Mouse (Mus musculus): ENCODE results near the gene Nelfa.
"Not testable (repeated sequence)": the region's sequence is repeated elsewhere in the genome, so short reads cannot be mapped to it uniquely, and the experiment has no call there.

Gene Nelfa

DNA sequence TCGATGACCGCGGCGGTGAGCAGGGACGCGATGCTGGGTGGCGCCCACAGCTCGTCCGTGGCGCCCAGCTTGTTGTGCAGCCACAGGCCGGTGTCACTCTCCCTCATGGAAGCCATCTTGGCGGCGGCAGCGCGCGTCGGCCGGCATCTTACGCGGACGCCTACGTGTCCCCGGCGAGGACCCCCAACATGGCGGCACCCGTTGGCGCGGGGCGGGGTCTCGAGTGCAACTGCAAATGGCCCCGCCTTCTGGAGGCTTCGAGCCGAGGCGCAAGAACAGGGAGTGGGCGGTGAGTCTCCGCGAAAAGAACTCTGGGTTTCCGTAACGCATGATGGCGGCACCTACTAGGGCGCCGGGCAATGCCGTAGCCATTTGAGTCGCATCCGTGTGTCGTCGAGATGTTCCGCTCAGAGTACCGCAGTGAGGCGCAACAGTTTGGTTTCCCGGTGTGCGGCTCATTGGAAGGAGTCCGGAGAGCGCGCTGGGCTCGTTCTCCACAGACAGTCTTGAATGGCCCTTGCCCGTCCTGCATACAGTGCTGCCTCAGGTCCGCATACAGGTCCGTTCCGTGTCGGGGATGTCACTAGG is at the start of gene Nelfa:
TSS of gene Nelfa (minus strand) at position 294 of the 588 bp plus-strand sequence.
- peak; percentile 99 for DNase-seq (ENCODE audit: low read depth, low spot score)

- peak; percentile 64 for DNase-seq (ENCODE audit: low read depth, low spot score)
Observed at GRCm38 (mm10) chr5:33983309-33984121, 47.3 kb upstream of the Nelfa start, which contains the start of gene Gm1673. TSS of gene Gm1673 (plus strand) at chr5:33983433.

GRCm38 (mm10) chr5:33982731-33983259 is 46.6 kb upstream of the Nelfa start:
- DNase-seq (ENCODE audit: low read depth, low spot score), result peak; percentile 13

DNA sequence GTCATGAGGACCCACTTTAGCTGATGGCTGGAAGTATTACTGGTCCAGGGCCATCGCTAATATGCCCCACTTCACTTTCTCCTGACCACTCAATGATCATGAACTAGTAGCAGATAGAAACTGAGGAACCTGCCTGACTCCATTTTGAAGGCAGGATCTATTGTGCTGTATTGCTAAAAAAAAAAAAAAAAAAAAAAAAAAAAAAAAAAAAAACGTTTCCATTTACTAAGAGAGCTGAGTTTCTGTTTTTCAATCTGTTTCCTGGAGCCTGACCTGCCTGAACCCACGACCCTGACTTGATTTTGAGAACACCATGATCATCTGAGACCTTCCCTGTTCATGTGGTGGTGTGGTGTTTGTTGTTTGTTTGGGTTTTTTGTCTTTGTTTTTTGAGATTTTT is 40.1 kb upstream of the Nelfa start:
- DNase-seq (ENCODE audit: low read depth, low spot score), result no peak

GRCm38 (mm10) chr5:33974736-33975135 is 38.5 kb upstream of the Nelfa start:
- DNase-seq (ENCODE audit: low read depth, low spot score), result no peak

DNA sequence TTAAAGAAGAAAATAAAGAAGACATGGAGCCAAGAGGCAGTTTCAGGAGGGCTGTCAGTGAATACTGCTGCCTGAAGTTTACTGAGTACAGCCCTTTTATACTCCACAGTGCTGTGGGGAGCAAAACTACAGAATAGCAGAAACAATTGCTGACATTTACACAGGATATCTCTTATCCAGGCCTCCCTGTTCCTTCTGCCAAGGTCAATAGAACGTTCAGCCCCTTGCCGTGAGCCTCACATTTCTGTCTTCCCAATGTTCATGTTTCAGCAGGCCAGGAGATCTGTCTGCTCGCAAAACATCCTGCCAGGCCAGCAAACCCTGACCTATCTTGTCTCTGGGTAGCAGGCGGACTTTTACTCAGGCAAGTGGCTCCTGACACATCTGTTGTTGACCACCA is 23.2 kb upstream of the Nelfa start:
- no peak for DNase-seq (ENCODE audit: low read depth, low spot score)

GRCm38 (mm10) chr5:33955868-33956267 is 19.7 kb upstream of the Nelfa start:
- DNase-seq (ENCODE audit: low read depth, low spot score), result peak; percentile 96

DNA sequence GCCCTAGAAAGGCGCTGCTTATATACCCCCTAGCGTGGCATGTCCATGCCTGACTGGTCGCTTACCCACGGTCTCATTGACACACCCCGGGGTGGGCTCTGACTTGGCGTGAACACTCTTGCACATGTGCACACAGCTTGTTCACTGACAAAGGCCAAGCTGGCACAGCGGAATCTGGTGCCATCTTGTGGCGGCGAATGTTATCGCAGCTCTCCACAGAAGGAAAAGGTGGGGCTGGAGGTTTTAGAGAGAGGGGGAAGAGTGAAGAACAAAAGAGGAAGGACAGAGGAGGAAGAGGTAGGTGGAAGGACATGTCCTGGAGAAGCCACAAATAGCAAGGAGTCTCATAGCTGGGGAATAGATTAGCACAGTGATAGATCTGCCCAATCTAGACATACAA is 18.1 kb upstream of the Nelfa start:
- no peak for DNase-seq (ENCODE audit: low read depth, low spot score)

DNA sequence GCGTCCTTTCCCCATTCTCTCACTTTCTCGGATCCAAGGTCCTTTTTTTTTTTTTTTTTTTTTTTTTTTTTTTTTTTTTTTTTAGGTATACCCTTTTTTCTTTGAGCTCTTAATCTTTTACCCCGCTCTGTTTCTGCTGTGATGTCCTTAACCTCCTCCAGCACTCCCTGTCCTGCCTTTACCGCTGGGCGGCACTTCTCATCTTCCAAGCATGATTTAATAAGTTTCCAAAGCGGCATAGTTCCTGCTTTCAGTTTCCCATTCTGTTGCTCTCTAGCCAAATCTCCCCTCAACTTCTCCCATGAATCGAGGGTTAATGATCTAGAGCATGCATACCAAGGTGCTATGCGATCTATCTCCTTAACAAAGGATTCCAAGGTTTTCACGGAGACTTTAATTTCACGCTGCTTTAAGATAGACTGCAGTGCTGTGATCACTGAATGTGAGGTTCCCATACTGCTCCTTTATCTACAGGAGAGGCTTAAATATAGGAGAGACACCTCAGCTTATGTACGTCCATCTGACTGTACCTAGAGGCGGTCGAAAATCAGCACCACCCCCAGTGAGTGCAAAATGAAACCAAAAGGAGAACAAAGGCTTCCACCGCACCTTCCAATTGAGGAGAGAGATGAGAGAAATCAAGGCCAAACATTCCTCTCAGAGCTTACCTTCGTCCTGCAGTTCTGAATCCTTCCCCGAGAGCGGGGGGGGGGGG is 17.4 kb upstream of the Nelfa start:
- DNase-seq (ENCODE audit: low read depth, low spot score), result no peak

DNA sequence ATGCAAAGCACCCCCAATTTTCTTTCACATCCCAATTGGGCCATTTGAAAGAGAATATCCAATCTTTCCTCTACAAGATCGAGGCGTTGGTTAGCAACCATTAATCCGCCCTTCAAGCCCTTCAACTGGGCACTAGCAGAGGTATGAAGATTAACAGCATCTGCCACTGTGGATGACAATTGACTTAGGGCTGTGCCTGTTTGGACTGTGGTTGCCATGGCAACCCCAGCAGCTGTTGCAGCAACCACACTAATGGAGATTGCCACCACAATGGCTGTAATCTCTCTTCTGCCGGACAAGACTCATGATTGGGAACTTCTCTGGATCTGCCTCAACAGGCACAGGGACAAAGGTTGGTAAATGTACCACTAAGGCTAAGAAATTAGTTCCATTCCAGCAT is 12.1 kb upstream of the Nelfa start:
- DNase-seq (ENCODE audit: low read depth, low spot score), result no peak

DNA sequence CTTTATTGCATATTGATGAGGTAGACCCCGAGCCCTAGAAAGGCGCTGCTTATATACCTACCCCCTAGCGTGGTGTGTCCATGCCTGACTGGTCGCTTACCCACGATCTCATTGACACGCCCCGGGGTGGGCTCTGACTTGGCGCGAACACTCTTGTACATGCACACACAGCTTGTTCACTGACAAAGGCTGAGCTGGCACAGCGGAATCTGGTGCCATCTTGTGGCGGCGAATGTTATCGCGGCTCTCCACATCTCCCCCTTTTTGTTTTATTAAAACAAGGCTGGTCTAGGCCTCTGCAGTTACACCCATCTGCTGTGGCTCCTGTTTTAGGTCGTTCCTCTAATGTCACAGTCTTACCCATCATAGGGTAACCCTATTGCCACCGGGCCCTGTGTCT is 10.8 kb upstream of the Nelfa start:
- not testable (repeated sequence) for DNase-seq (ENCODE audit: low read depth, low spot score)

- no peak for DNase-seq (ENCODE audit: low read depth, low spot score)
Observed at GRCm38 (mm10) chr5:33938448-33938847, 2.2 kb upstream of the Nelfa start.

DNA sequence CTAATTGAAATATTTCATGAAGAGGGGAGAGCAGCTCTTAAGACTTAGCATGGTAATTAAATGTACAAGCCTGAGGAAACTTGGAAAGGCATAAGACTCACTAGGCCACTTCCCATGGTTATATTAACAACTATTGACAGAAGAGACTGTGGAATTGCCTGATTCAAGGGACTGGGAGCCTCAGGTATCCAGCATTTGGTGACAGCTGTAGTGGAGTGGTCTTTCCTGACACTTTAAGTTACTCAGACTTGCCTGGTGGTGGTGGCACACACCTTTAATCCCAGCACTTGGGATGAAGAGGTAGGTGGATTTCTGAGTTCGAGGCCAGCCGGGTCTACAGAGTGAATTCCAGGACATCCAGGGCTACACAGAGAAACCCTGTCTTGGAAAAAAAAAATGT is 1.0 kb upstream of the Nelfa start:
- DNase-seq (ENCODE audit: low read depth, low spot score), result no peak

- no peak for DNase-seq (ENCODE audit: low read depth, low spot score)
Observed at GRCm38 (mm10) chr5:33935700-33936111, 507 bp downstream of the Nelfa start.

- no peak for DNase-seq (ENCODE audit: low read depth, low spot score)
Observed at GRCm38 (mm10) chr5:33934877-33935276, 1.3 kb downstream of the Nelfa start.

DNA sequence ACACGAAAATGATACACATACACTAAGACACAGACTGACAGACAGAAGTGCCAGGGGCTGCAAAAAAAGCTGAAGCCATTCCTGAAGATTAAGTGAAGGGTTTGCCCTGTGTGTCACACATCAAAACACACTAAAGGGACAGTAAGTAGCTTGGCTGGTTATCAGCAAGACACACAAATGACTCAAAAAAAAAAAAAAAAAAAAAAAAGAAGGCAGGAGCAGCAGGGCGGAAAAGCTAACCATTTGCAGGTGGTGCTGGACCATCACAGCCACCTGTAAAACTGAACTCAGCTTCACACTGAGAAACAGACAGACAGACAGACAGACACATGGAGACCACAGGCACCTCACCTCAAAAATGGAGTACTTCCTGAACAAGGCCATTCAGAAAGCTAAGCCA is 2.1 kb downstream of the Nelfa start:
- DNase-seq (ENCODE audit: low read depth, low spot score), result no peak

GRCm38 (mm10) chr5:33932413-33932812 is 3.8 kb downstream of the Nelfa start:
- DNase-seq (ENCODE audit: low read depth, low spot score), result no peak

DNA sequence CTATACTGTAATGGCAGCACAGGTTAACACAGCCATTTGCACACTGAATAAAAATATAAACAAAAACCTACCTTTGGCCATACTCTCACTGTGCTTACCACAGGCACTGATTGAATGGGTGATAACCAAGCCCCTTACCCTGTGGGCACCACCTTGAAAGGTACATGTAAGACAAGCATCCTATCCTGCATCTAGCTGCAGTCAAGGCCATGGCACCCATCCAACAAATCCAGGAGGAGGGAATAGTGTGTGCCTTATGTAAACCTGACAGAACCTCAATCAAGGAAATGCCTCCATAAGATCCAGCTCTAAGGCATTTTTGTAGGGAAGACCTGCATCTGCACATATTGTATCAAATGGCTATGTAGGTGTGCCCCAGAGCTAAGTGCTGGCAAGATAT is 10.0 kb downstream of the Nelfa start:
- DNase-seq (ENCODE audit: low read depth, low spot score), result no peak

DNA sequence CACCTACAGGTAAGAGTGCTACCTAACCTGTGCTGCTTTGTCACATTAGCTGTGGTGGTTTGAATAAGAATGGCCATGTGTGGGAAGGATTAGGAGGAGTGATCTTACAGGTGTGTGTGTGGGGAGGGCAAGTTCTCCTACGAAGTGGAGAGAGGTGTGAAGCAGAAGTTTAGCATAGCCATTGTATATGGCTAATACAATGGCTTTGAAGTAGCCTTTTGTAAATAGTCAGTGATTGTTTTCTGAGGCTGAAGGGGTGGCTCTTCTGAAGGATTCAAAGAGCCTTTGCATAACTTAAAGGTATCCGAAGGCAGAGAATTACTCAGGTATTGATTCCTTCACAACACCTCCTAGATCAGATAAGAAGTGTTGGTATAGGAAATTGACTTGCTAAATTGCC is 13.6 kb downstream of the Nelfa start:
- DNase-seq (ENCODE audit: low read depth, low spot score), result no peak

- DNase-seq (ENCODE audit: low read depth, low spot score), result no peak
Observed at GRCm38 (mm10) chr5:33921486-33922235, 14.6 kb downstream of the Nelfa start.

DNA sequence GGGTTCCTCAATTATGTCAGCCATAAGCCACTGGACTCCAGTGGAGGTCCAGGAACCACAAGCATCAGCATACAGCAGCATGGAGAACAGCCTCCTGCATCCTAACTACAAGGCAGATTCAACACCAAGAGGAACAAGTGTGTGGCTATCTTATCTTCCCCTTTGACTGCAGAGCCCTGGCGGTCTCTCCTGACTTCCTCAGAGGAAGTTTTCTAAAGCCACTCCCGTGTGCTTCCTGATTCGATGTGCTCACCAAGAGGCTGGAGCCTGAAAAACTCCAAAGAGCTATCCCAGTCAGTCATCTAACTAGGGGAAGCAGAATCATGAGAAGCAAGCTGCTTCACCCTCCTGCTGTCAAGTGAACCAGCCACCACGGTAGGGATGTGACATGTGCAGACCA is 15.3 kb downstream of the Nelfa start:
- DNase-seq (ENCODE audit: low read depth, low spot score), result no peak

GRCm38 (mm10) chr5:33920037-33920436 is 16.2 kb downstream of the Nelfa start:
- no peak for DNase-seq (ENCODE audit: low read depth, low spot score)

Measured in 3T3-L1 (cell line).